Mouse (Mus musculus): ENCODE data around the gene Pds5b.

- TF ChIP-seq CTCF (IDR thresholded peaks at IDR 0.05; ENCODE audit: borderline replicate concordance, extremely low read depth, insufficient read depth, insufficient read length) (no peak), POLR2A (IDR thresholded peaks at IDR 0.05; ENCODE audit: borderline replicate concordance, extremely low read depth, insufficient read depth, insufficient read length, poor library complexity, severe bottlenecking) (no peak)
Measured at GRCm38 (mm10) chr5:150840596-150840995, 167.1 kb downstream of the Pds5b start.

Data from brain, embryonic 14.5 days (tissue).